Comparison of ENCODE assay signal across 23 mouse cellular contexts in genomic region chr10:110806471-110806870, GRCm38 (mm10).
DNase-seq lines count a peak whose midpoint lies in the region; ATAC-seq and TF ChIP-seq lines count a peak whose summit lies in the region.
"Had no signal": no experiment of that assay in that cellular context is flagged by ENCODE, and none has a peak within 500 bp of the region (broad histone marks: within the 10 kb centered on the region; RNA-seq: fewer than 3 reads in every experiment).

No protein-coding gene starts in this region.

- intact Hi-C loops in left cerebral cortex, postnatal 10 days (cut with DNase I), result loop anchor here (5.0 kb wide), 1 partner anchor 116 kb away; no protein-coding TSS in a partner anchor

- H3K4me2 ChIP-seq in midbrain, embryonic 11.5 days, result no peak overlapping the region
- H3K4me2 ChIP-seq in midbrain, embryonic 13.5 days (replicated peaks), result no peak overlapping the region
- H3K4me2 ChIP-seq in limb, embryonic 14.5 days (replicated peaks; ENCODE audit: low read depth, low read length, severe bottlenecking), result no peak overlapping the region
- H3K4me2 ChIP-seq: embryonic facial prominence, embryonic 13.5 days; heart, embryonic 11.5 days; limb, embryonic 15.5 days; midbrain, embryonic 12.5 days had no signal

- TF ChIP-seq POLR2A in limb, embryonic 14.5 days (IDR thresholded peaks at IDR 0.05; ENCODE audit: borderline replicate concordance, extremely low read depth, insufficient read depth, insufficient read length), result no peak

- H3K27ac ChIP-seq in midbrain, embryonic 11.5 days (ENCODE audit: low read depth, low read length), result no peak overlapping the region
- no peak overlapping the region for H3K27ac ChIP-seq in midbrain, embryonic 13.5 days
- H3K27ac ChIP-seq in limb, embryonic 14.5 days (replicated peaks; ENCODE audit: low read depth, low read length), result 0 out of 2 replicates have a peak overlapping the region, but pooled peaks have one; percentile 26
- H3K27ac ChIP-seq: embryonic facial prominence, embryonic 13.5 days; liver, embryonic 14.5 days; midbrain, embryonic 12.5 days had no signal

- no peaks in the 10 kb centered on the region for H3K4me1 ChIP-seq in midbrain, embryonic 11.5 days (ENCODE audit: control insufficient read depth, insufficient read depth, low read length)
- no peaks in the 10 kb centered on the region for H3K4me1 ChIP-seq in midbrain, embryonic 13.5 days (replicated peaks)
- H3K4me1 ChIP-seq in limb, embryonic 14.5 days (ENCODE audit: control insufficient read depth, insufficient read depth, low read length), result peaks cover 37% of the 10 kb centered on the region
- H3K4me1 ChIP-seq: midbrain, embryonic 12.5 days had no signal

- ATAC-seq in midbrain, embryonic 11.5 days (ENCODE audit: low FRiP score), result no peak
- ATAC-seq in midbrain, embryonic 13.5 days, result no peak
- peak; percentile 41; the same call in 1 of the 2 replicates for ATAC-seq in limb, embryonic 14.5 days (ENCODE audit: low FRiP score, low read depth)
- ATAC-seq in granulocyte monocyte progenitor cell, adult 5-6 weeks (replicated peaks; ENCODE audit: poor library complexity, severe bottlenecking), result no peak
- ATAC-seq: forebrain, embryonic 14.5 days; intestine, postnatal 0 days had no signal

- H3K9ac ChIP-seq in midbrain, embryonic 11.5 days (ENCODE audit: low read length), result no peak overlapping the region
- H3K9ac ChIP-seq in midbrain, embryonic 13.5 days (replicated peaks), result no peak overlapping the region
- H3K9ac ChIP-seq in limb, embryonic 14.5 days (ENCODE audit: low read depth, low read length, severe bottlenecking), result no peak overlapping the region
- H3K9ac ChIP-seq: embryonic facial prominence, embryonic 13.5 days; limb, embryonic 15.5 days; liver, embryonic 14.5 days; midbrain, embryonic 12.5 days had no signal

- no peaks in the 10 kb centered on the region for H3K27me3 ChIP-seq in midbrain, embryonic 11.5 days (ENCODE audit: control insufficient read depth, insufficient read depth, low read length)
- H3K27me3 ChIP-seq in midbrain, embryonic 13.5 days, result no peaks in the 10 kb centered on the region
- no peaks in the 10 kb centered on the region for H3K27me3 ChIP-seq in limb, embryonic 14.5 days (ENCODE audit: control insufficient read depth, insufficient read depth, low read length)
- H3K27me3 ChIP-seq: embryonic facial prominence, embryonic 13.5 days; limb, embryonic 15.5 days; midbrain, embryonic 12.5 days had no signal

- WGBS in midbrain, embryonic 11.5 days, result 82% methylated on average over 8 of the region's 8 CpGs
- 91% methylated on average over 8 of the region's 8 CpGs for WGBS in midbrain, embryonic 13.5 days
- WGBS in limb, embryonic 14.5 days, result 26% methylated on average over 8 of the region's 8 CpGs

- DNase-seq in cerebellum, postnatal 10 days, result peak; percentile 26 to 34
- no peak for DNase-seq in cerebellum, adult 9-10 months
- peak; percentile 82 for DNase-seq in midbrain, embryonic 11.5 days (ENCODE audit: low spot score, missing footprints)
- peak; percentile 62 for DNase-seq in fibroblast of lung, adult 2 months (ENCODE audit: low read depth)
- DNase-seq in limb, embryonic 14.5 days (ENCODE audit: low spot score), result peak; percentile 57
- no peak for DNase-seq in left cerebral cortex, postnatal 10 days (ENCODE audit: extremely low spot score in 1 of 2, low spot score in 2 of 2)
- DNase-seq: adrenal gland, adult 2 months; cerebellum, adult 11-12 months; cerebellum, postnatal 25 days; gastrocnemius, postnatal 10 days; heart, adult 11 months; kidney, postnatal 4 days; right cerebral cortex, postnatal 14 days; thymus, postnatal 36 days had no signal

- H3K36me3 ChIP-seq in midbrain, embryonic 11.5 days (ENCODE audit: control insufficient read depth, insufficient read depth, low read length), result no peaks in the 10 kb centered on the region
- H3K36me3 ChIP-seq in midbrain, embryonic 13.5 days, result no peaks in the 10 kb centered on the region
- no peaks in the 10 kb centered on the region for H3K36me3 ChIP-seq in limb, embryonic 14.5 days (ENCODE audit: control insufficient read depth, insufficient read depth, low read length)
- H3K36me3 ChIP-seq: embryonic facial prominence, embryonic 13.5 days; limb, embryonic 15.5 days; midbrain, embryonic 12.5 days had no signal

- no peak overlapping the region for H3K4me3 ChIP-seq in midbrain, embryonic 11.5 days (ENCODE audit: low read depth, low read length)
- no peak overlapping the region for H3K4me3 ChIP-seq in midbrain, embryonic 13.5 days (replicated peaks)
- H3K4me3 ChIP-seq in limb, embryonic 14.5 days (replicated peaks; ENCODE audit: low read length), result no peak overlapping the region
- H3K4me3 ChIP-seq: embryonic facial prominence, embryonic 13.5 days; limb, embryonic 15.5 days; midbrain, embryonic 12.5 days had no signal

- H3K9me3 ChIP-seq in midbrain, embryonic 11.5 days (ENCODE audit: control insufficient read depth, low read length), result no peaks in the 10 kb centered on the region
- no peaks in the 10 kb centered on the region for H3K9me3 ChIP-seq in midbrain, embryonic 13.5 days
- H3K9me3 ChIP-seq in limb, embryonic 14.5 days (ENCODE audit: control insufficient read depth, low read length), result no peaks in the 10 kb centered on the region
- H3K9me3 ChIP-seq: embryonic facial prominence, embryonic 13.5 days; limb, embryonic 15.5 days; midbrain, embryonic 12.5 days had no signal

Comparison
In these comparisons a context has a peak if more than half of its experiments do, and no peak if none do; other contexts are left out.
1. DNase-seq: peak in cerebellum, postnatal 10 days (2 of 2), midbrain, embryonic 11.5 days (single experiment), fibroblast of lung, adult 2 months (single experiment) and limb, embryonic 14.5 days (single experiment); none in cerebellum, adult 9-10 months (single experiment) and left cerebral cortex, postnatal 10 days (0 of 2).